Mouse (Mus musculus): ENCODE measurements around the gene Sipa1. TPM values are rescaled to one million over a fixed set of nuclear protein-coding genes. Genes with fewer than 3 reads are reported as not detected.

Gene Sipa1
- polyA plus RNA-seq, 1 experiment from 2014 or later, result 28.9 TPM

GRCm38 (mm10) chr19:5684236-5684635 is 20.7 kb upstream of the Sipa1 start:
- Histone ChIP-seq H3K4me3 (no peak overlapping the region), H3K36me3 (peaks cover 80% of the 10 kb centered on the region), H3K4me1 (peaks cover 13% of the 10 kb centered on the region), H3K27me3 (ENCODE audit: insufficient read depth, poor library complexity, severe bottlenecking) (no peaks in the 10 kb centered on the region), H3K9me3 (no peaks in the 10 kb centered on the region), H3K27ac (no peak overlapping the region)
- DNase-seq (ENCODE audit: low spot score), result no peak
- WGBS, result 90% methylated on average over 12 of the region's 12 CpGs

GRCm38 (mm10) chr19:5680432-5680831 is 16.9 kb upstream of the Sipa1 start:
- DNase-seq (ENCODE audit: low spot score), result no peak
- WGBS, result 83% methylated on average over 4 of the region's 4 CpGs

GRCm38 (mm10) chr19:5668372-5668771 is 4.9 kb upstream of the Sipa1 start:
- H3K4me1 ChIP-seq, result peaks cover 28% of the 10 kb centered on the region
- no peak overlapping the region for H3K4me3 ChIP-seq
- H3K36me3 ChIP-seq, result peaks cover 88% of the 10 kb centered on the region
- DNase-seq (ENCODE audit: low spot score), result no peak
- H3K27ac ChIP-seq, result no peak overlapping the region
- WGBS, result 89% methylated on average over 4 of the region's 4 CpGs
- H3K9me3 ChIP-seq, result no peaks in the 10 kb centered on the region
- no peaks in the 10 kb centered on the region for H3K27me3 ChIP-seq (ENCODE audit: insufficient read depth, poor library complexity, severe bottlenecking)

More at GRCm38 (mm10) chr19:5680432-5680831, 16.9 kb upstream of the Sipa1 start:
- peaks cover 94% of the 10 kb centered on the region for H3K36me3 ChIP-seq
- no peak overlapping the region for H3K27ac ChIP-seq
- no peaks in the 10 kb centered on the region for H3K9me3 ChIP-seq
- H3K27me3 ChIP-seq (ENCODE audit: insufficient read depth, poor library complexity, severe bottlenecking), result no peaks in the 10 kb centered on the region
- H3K4me3 ChIP-seq, result no peak overlapping the region
- no peaks in the 10 kb centered on the region for H3K4me1 ChIP-seq

- 94% methylated on average over 18 of the region's 18 CpGs for WGBS
- no peak overlapping the region for H3K27ac ChIP-seq
- DNase-seq (ENCODE audit: low spot score), result no peak
- peaks cover 44% of the 10 kb centered on the region for H3K4me1 ChIP-seq
- H3K4me3 ChIP-seq, result no peak overlapping the region
- no peaks in the 10 kb centered on the region for H3K9me3 ChIP-seq
- H3K36me3 ChIP-seq, result peaks cover 68% of the 10 kb centered on the region
- no peaks in the 10 kb centered on the region for H3K27me3 ChIP-seq (ENCODE audit: insufficient read depth, poor library complexity, severe bottlenecking)
Observed at GRCm38 (mm10) chr19:5666386-5666785, 2.9 kb upstream of the Sipa1 start.

GRCm38 (mm10) chr19:5665465-5665864 is 2.0 kb upstream of the Sipa1 start:
- H3K27me3 ChIP-seq (ENCODE audit: insufficient read depth, poor library complexity, severe bottlenecking), result peaks cover 4% of the 10 kb centered on the region; the same call in 1 of the 2 replicates
- H3K9me3 ChIP-seq, result no peaks in the 10 kb centered on the region
- peak overlapping the region; percentile 27 for H3K4me3 ChIP-seq
- H3K27ac ChIP-seq, result peak overlapping the region; percentile 48; the same call in 1 of the 2 replicates
- 63% methylated on average over 15 of the region's 15 CpGs for WGBS
- DNase-seq (ENCODE audit: low spot score), result peak; percentile 89
- H3K36me3 ChIP-seq, result peaks cover 65% of the 10 kb centered on the region
- peaks cover 53% of the 10 kb centered on the region for H3K4me1 ChIP-seq

GRCm38 (mm10) chr19:5664669-5665257 is 1.3 kb upstream of the Sipa1 start:
- DNase-seq (ENCODE audit: low spot score), result peak; percentile 76
- H3K27ac ChIP-seq, result peak overlapping the region; percentile 32; the same call in 1 of the 2 replicates
- WGBS, result 92% methylated on average over 10 of the region's 10 CpGs
- peaks cover 65% of the 10 kb centered on the region for H3K36me3 ChIP-seq
- no peaks in the 10 kb centered on the region for H3K9me3 ChIP-seq
- H3K4me3 ChIP-seq, result no peak overlapping the region; the same call in 1 of the 2 replicates
- H3K27me3 ChIP-seq (ENCODE audit: insufficient read depth, poor library complexity, severe bottlenecking), result peaks cover 5% of the 10 kb centered on the region; the same call in 1 of the 2 replicates
- H3K4me1 ChIP-seq, result peaks cover 55% of the 10 kb centered on the region

GRCm38 (mm10) chr19:5662310-5662709 is 1.2 kb downstream of the Sipa1 start:
- Histone ChIP-seq H3K27ac (peak overlapping the region; percentile 82), H3K4me1 (peaks cover 56% of the 10 kb centered on the region), H3K4me3 (peak overlapping the region; percentile 60), H3K36me3 (peaks cover 62% of the 10 kb centered on the region), H3K27me3 (ENCODE audit: insufficient read depth, poor library complexity, severe bottlenecking) (peaks cover 5% of the 10 kb centered on the region), H3K9me3 (no peaks in the 10 kb centered on the region)
- DNase-seq (ENCODE audit: low spot score), result no peak
- WGBS, result 72% methylated on average over 8 of the region's 8 CpGs

- peak overlapping the region; percentile 62 for H3K27ac ChIP-seq
- 67% methylated on average over 16 of the region's 16 CpGs for WGBS
- H3K9me3 ChIP-seq, result no peaks in the 10 kb centered on the region
- peaks cover 60% of the 10 kb centered on the region for H3K36me3 ChIP-seq
- H3K4me3 ChIP-seq, result peak overlapping the region; percentile 39
- DNase-seq (ENCODE audit: low spot score), result no peak
- H3K4me1 ChIP-seq, result peaks cover 53% of the 10 kb centered on the region
- peaks cover 14% of the 10 kb centered on the region for H3K27me3 ChIP-seq (ENCODE audit: insufficient read depth, poor library complexity, severe bottlenecking)
Observed at GRCm38 (mm10) chr19:5660942-5661751, 2.4 kb downstream of the Sipa1 start.

- Histone ChIP-seq H3K36me3 (peaks cover 86% of the 10 kb centered on the region), H3K9me3 (no peaks in the 10 kb centered on the region), H3K27me3 (ENCODE audit: insufficient read depth, poor library complexity, severe bottlenecking) (peaks cover 49% of the 10 kb centered on the region), H3K4me3 (peak overlapping the region; percentile 56), H3K4me1 (peaks cover 22% of the 10 kb centered on the region), H3K27ac (peak overlapping the region; percentile 69)
- 17% methylated on average over 43 of the region's 43 CpGs for WGBS
- no peak for DNase-seq (ENCODE audit: low spot score)
Observed at GRCm38 (mm10) chr19:5654720-5655298, 8.7 kb downstream of the Sipa1 start.

GRCm38 (mm10) chr19:5653969-5654719 is 9.4 kb downstream of the Sipa1 start:
- Histone ChIP-seq H3K36me3 (peaks cover 79% of the 10 kb centered on the region), H3K27me3 (ENCODE audit: insufficient read depth, poor library complexity, severe bottlenecking) (peaks cover 49% of the 10 kb centered on the region), H3K4me3 (peak overlapping the region; percentile 56), H3K27ac (peak overlapping the region; percentile 69), H3K4me1 (peaks cover 27% of the 10 kb centered on the region), H3K9me3 (no peaks in the 10 kb centered on the region)
- DNase-seq (ENCODE audit: low spot score), result no peak
- 13% methylated on average over 62 of the region's 62 CpGs for WGBS

- H3K27ac ChIP-seq, result no peak overlapping the region
- no peak for DNase-seq (ENCODE audit: low spot score)
- peaks cover 74% of the 10 kb centered on the region for H3K36me3 ChIP-seq
- H3K4me1 ChIP-seq, result peaks cover 42% of the 10 kb centered on the region
- H3K27me3 ChIP-seq (ENCODE audit: insufficient read depth, poor library complexity, severe bottlenecking), result peaks cover 49% of the 10 kb centered on the region
- WGBS, result 77% methylated on average over 6 of the region's 6 CpGs
- no peak overlapping the region for H3K4me3 ChIP-seq
- no peaks in the 10 kb centered on the region for H3K9me3 ChIP-seq
Observed at GRCm38 (mm10) chr19:5652570-5652969, 10.9 kb downstream of the Sipa1 start.

- Histone ChIP-seq H3K27ac (peak overlapping the region; percentile 29; the same call in 1 of the 2 replicates), H3K9me3 (no peaks in the 10 kb centered on the region), H3K27me3 (ENCODE audit: insufficient read depth, poor library complexity, severe bottlenecking) (peaks cover 45% of the 10 kb centered on the region), H3K36me3 (peaks cover 76% of the 10 kb centered on the region), H3K4me1 (peaks cover 46% of the 10 kb centered on the region), H3K4me3 (no peak overlapping the region)
- 52% methylated on average over 13 of the region's 13 CpGs for WGBS
- DNase-seq (ENCODE audit: low spot score), result no peak
Observed at GRCm38 (mm10) chr19:5651502-5652274, 11.8 kb downstream of the Sipa1 start.
